Mouse (Mus musculus) myocyte (in vitro differentiated cells): ENCODE data around the gene Reep6. TPM values are rescaled to one million over a fixed set of nuclear protein-coding genes. Genes with fewer than 3 reads are reported as not detected.
"Not testable (repeated sequence)": the region's sequence is repeated elsewhere in the genome, so short reads cannot be mapped to it uniquely, and the experiment has no call there.

Experiments used
- H3K27me3 ChIP-seq: one replicate; pipeline ENCODE4 v1.6.1; 2011; ENCODE audit not compliant: control insufficient read depth, insufficient read depth, insufficient read length
- H3K36me3 ChIP-seq: one replicate; pipeline ENCODE4 v1.6.1; 2011; ENCODE audit not compliant: control insufficient read depth, insufficient read depth
- H3K4me2 ChIP-seq: one replicate; pipeline ENCODE4 v1.6.1; 2011; ENCODE audit warnings: low read depth, control low read depth
- H3K4me3 ChIP-seq: one replicate; pipeline ENCODE4 v1.5.1; 2011; ENCODE audit warnings: mild to moderate bottlenecking, control low read depth, moderate library complexity
- H3K79me2 ChIP-seq: one replicate; pipeline ENCODE4 v1.6.1; 2011; ENCODE audit not compliant: control insufficient read depth, insufficient read depth
- H3ac ChIP-seq: one replicate; pipeline ENCODE4 v1.6.1; 2011; ENCODE audit not compliant: control insufficient read depth, insufficient read length
- CEBPB ChIP-seq: IDR thresholded peaks from 2 replicates; pipeline ENCODE4 v1.6.1; 2011; ENCODE audit warnings: mild to moderate bottlenecking, moderate library complexity; ENCODE audit not compliant: poor library complexity, insufficient read depth, severe bottlenecking
- E2F4 ChIP-seq: IDR thresholded peaks from one replicate; pipeline ENCODE4 v1.6.1; 2011; ENCODE audit warnings: mild to moderate bottlenecking, control low read depth, moderate library complexity; ENCODE audit not compliant: insufficient read depth
- MAX ChIP-seq: IDR thresholded peaks from one replicate; pipeline ENCODE4 v1.6.1; 2011; ENCODE audit warnings: low read depth, mild to moderate bottlenecking, control low read depth
- MYOD1 ChIP-seq, 3 experiments: IDR thresholded peaks; one replicate each; pipeline ENCODE4 v1.6.1; 2011; ENCODE audit warnings: control low read depth in 2 of 3, low read depth in 2 of 3, mild to moderate bottlenecking in 2 of 3, moderate library complexity in 1 of 3; ENCODE audit not compliant: insufficient read length in 2 of 3, control insufficient read depth in 1 of 3
- MYOG ChIP-seq, 3 experiments: IDR thresholded peaks; one replicate each; pipeline ENCODE4 v1.6.1; 2011; ENCODE audit warnings: control low read depth in 2 of 3, low read depth in 2 of 3, mild to moderate bottlenecking in 2 of 3; ENCODE audit not compliant: insufficient read length in 2 of 3, control insufficient read depth in 1 of 3, insufficient read depth in 1 of 3
- POLR2A ChIP-seq: IDR thresholded peaks from one replicate; pipeline ENCODE4 v1.6.1; 2011; ENCODE audit warnings: low read depth, mild to moderate bottlenecking, control low read depth, moderate library complexity; ENCODE audit not compliant: insufficient read length
- POLR2AphosphoS2 ChIP-seq: IDR thresholded peaks from one replicate; pipeline ENCODE4 v1.6.1; 2011; ENCODE audit warnings: low read depth, control low read depth; ENCODE audit not compliant: insufficient read length
- REST ChIP-seq: IDR thresholded peaks from one replicate; pipeline ENCODE4 v1.6.1; 2011; ENCODE audit warnings: mild to moderate bottlenecking, control low read depth, moderate library complexity; ENCODE audit not compliant: insufficient read depth, insufficient read length
- SRF ChIP-seq: IDR thresholded peaks from one replicate; pipeline ENCODE4 v1.6.1; 2011; ENCODE audit warnings: low read depth; ENCODE audit not compliant: control insufficient read depth, insufficient read length
- TCF12 ChIP-seq: IDR thresholded peaks from one replicate; pipeline ENCODE4 v1.6.1; 2011; ENCODE audit warnings: mild to moderate bottlenecking, control low read depth; ENCODE audit not compliant: poor library complexity, insufficient read depth, severe bottlenecking
- TCF3 ChIP-seq: IDR thresholded peaks from one replicate; pipeline ENCODE4 v1.6.1; 2011; ENCODE audit warnings: low read depth, control low read depth; ENCODE audit not compliant: insufficient read length
- USF1 ChIP-seq: IDR thresholded peaks from one replicate; pipeline ENCODE4 v1.6.1; 2011; ENCODE audit warnings: low read depth, mild to moderate bottlenecking, control low read depth, moderate library complexity
- polyA plus RNA-seq: library from polyadenylated mRNA; unstranded; fragments of >200 nt; fragmentation: generic; extraction: Trizol; gene quantifications from one replicate; pipeline ENCODE4 v1.2.1, GENCODE M21; 2012; ENCODE audit warnings: missing spikeins

The Reep6 gene
- polyA plus RNA-seq, 1 experiment, result 25.7 TPM

DNA sequence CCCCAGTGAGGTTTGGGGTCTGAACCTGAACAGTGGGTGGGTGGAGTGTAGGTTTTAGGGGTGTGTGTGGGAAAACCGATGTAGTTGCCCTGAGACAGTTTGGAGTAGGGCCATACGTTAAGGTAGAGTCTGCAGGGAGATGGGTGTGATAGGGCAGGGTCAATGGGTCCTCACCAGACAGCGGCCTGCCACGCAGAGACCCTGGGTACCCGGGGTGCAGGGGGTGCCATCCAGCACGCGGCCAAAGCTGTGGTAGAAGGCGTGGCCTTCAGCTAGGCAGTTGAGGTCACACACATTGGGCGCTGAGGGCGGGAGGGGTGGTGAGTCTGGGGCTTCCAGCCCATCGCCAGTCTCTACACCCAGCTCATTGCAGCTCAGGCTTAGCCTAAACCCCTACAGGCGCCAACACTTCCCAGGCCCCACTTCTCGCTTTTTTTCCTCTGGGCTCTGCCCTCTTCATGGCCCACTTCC is 13.7 kb downstream of the Reep6 start:
- Histone ChIP-seq H3K79me2 (no peaks in the 10 kb centered on the region), H3K27me3 (no peaks in the 10 kb centered on the region), H3ac (no peak overlapping the region), H3K4me2 (peak overlapping the region; percentile 59), H3K36me3 (no peaks in the 10 kb centered on the region), H3K4me3 (peak overlapping the region; percentile 20)
- no peak for TF ChIP-seq MYOD1 (IDR thresholded peaks at IDR 0.05; ENCODE audit: control insufficient read depth in 1 of 3, insufficient read length in 2 of 3, low read depth in 2 of 3)
- peak; percentile 15 for TF ChIP-seq POLR2AphosphoS2

GRCm38 (mm10) chr10:80344131-80344661 is 14.4 kb downstream of the Reep6 start:
- no peaks in the 10 kb centered on the region for H3K27me3 ChIP-seq
- peak overlapping the region; percentile 59 for H3K4me2 ChIP-seq

DNA sequence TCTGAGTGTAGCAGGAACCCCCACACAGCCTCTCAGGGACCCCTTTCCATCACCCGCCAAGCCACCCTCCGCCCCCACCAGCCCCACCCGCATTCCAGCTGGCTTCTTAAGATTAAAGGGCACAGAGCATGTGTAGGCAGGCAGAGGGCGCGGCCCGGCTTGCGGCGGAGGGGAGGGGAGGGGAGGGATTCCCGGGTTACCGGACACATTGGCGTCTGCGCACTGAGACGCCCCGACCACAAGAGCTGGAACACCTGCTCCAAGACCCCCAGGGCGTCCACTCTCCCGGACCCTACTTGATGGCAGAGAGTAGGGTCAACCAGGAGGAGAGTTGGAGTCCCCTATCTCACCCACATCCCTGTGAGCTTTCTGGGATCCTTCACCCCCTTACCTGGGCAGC is 15.4 kb downstream of the Reep6 start:
- Histone ChIP-seq H3ac (no peak overlapping the region), H3K27me3 (no peaks in the 10 kb centered on the region), H3K79me2 (no peaks in the 10 kb centered on the region), H3K36me3 (no peaks in the 10 kb centered on the region), H3K4me3 (peak overlapping the region; percentile 20), H3K4me2 (peak overlapping the region; percentile 59)
- TF ChIP-seq CEBPB (no peak), SRF (no peak), TCF12 (no peak), MAX (no peak), POLR2AphosphoS2 (no peak), MYOG (IDR thresholded peaks at IDR 0.05; ENCODE audit: control insufficient read depth in 1 of 3, insufficient read depth in 1 of 3, insufficient read length in 2 of 3, low read depth in 2 of 3) (peak in 1 of 3 experiments; percentile 82), POLR2A (peak; percentile 0), REST (no peak), MYOD1 (IDR thresholded peaks at IDR 0.05; ENCODE audit: control insufficient read depth in 1 of 3, insufficient read length in 2 of 3, low read depth in 2 of 3) (peak in 2 of 3 experiments; percentile 18 to 76), E2F4 (no peak)

More at GRCm38 (mm10) chr10:80344131-80344661, 14.4 kb downstream of the Reep6 start:
- peak; percentile 40 for TF ChIP-seq POLR2AphosphoS2
- no peak for TF ChIP-seq REST
- peak in 1 of 3 experiments; percentile 44 for TF ChIP-seq MYOG (IDR thresholded peaks at IDR 0.05; ENCODE audit: control insufficient read depth in 1 of 3, insufficient read depth in 1 of 3, insufficient read length in 2 of 3, low read depth in 2 of 3)
- TF ChIP-seq MYOD1 (IDR thresholded peaks at IDR 0.05; ENCODE audit: control insufficient read depth in 1 of 3, insufficient read length in 2 of 3, low read depth in 2 of 3), result peak in 1 of 3 experiments; percentile 9
- Histone ChIP-seq H3K36me3 (no peaks in the 10 kb centered on the region), H3K4me3 (peak overlapping the region; percentile 20), H3ac (no peak overlapping the region), H3K79me2 (no peaks in the 10 kb centered on the region)

DNA sequence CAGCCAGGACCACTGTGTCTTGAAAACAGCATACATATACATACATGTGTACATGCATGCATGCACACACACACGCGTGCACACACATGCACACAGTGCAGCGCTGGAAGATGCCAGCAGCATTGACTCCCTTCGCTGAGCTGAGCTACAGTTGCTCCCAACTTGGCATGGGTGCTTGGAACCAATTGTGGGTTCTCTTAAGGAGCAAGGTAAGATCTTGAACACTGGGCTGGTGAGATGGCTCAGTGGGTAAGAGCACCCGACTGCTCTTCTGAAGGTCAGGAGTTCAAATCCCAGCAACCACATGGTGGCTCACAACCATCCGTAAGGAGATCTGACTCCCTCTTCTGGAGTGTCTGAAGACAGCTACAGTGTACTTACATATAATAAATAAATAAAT is 16.2 kb downstream of the Reep6 start:
- not testable (repeated sequence) for H3K4me3 ChIP-seq, H3K36me3 ChIP-seq, H3ac ChIP-seq, H3K27me3 ChIP-seq, H3K79me2 ChIP-seq
- H3K4me2 ChIP-seq, result peak overlapping the region; percentile 59

DNA sequence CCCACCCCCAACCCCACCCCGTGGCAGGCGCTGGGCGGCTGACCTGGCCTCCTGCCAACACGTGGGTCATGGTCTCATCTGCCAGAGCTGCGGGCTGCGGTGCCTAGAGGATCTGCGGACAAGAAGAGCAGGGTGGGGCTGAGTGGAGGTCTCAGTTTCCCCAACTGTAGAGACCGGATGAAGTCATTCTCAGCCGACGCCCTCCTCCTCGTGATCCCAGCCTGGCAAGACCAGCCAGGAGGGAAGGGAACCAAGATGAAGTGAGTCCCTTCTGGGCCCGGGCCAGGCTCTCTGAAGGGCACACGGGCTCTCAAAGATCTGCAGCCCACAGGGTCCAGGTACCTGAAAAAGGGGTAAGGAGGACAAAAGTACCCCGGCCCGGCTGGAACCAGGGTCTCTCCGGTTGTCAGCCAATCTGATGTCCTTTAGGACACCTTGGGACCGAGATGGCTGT is 17.8 kb downstream of the Reep6 start:
- Histone ChIP-seq H3K27me3 (peaks cover 4% of the 10 kb centered on the region), H3ac (peak overlapping the region; percentile 6), H3K4me2 (peak overlapping the region; percentile 97), H3K36me3 (no peaks in the 10 kb centered on the region), H3K4me3 (peak overlapping the region; percentile 95), H3K79me2 (no peaks in the 10 kb centered on the region)
- TF ChIP-seq SRF, result no peak
- no peak for TF ChIP-seq USF1
- no peak for TF ChIP-seq TCF3
- no peak for TF ChIP-seq POLR2AphosphoS2
- TF ChIP-seq MAX, result no peak
- no peak for TF ChIP-seq CEBPB
- TF ChIP-seq TCF12, result no peak
- peak; percentile 29 for TF ChIP-seq POLR2A
- TF ChIP-seq REST, result no peak
- TF ChIP-seq MYOD1 (IDR thresholded peaks at IDR 0.05; ENCODE audit: control insufficient read depth in 1 of 3, insufficient read length in 2 of 3, low read depth in 2 of 3), result peak in 1 of 3 experiments; percentile 36
- TF ChIP-seq MYOG (IDR thresholded peaks at IDR 0.05; ENCODE audit: control insufficient read depth in 1 of 3, insufficient read depth in 1 of 3, insufficient read length in 2 of 3, low read depth in 2 of 3), result peak in 1 of 3 experiments; percentile 28
